Mouse (Mus musculus) bone marrow, adult 2 months (tissue): ENCODE results near the gene Ecd.

Experiments
- CTCF ChIP-seq: fragments of 200-500 bp; IDR thresholded peaks from 2 replicates; pipeline ENCODE4 v1.5.1; 2011; ENCODE audit warnings: low read length, control low read depth; ENCODE audit not compliant: control insufficient read depth, insufficient read depth
- POLR2A ChIP-seq: fragments of 200-500 bp; IDR thresholded peaks from 2 replicates; pipeline ENCODE4 v1.6.1; 2011; ENCODE audit warnings: low read depth, mild to moderate bottlenecking, control low read depth, low read length, borderline replicate concordance; ENCODE audit not compliant: control insufficient read depth

DNA sequence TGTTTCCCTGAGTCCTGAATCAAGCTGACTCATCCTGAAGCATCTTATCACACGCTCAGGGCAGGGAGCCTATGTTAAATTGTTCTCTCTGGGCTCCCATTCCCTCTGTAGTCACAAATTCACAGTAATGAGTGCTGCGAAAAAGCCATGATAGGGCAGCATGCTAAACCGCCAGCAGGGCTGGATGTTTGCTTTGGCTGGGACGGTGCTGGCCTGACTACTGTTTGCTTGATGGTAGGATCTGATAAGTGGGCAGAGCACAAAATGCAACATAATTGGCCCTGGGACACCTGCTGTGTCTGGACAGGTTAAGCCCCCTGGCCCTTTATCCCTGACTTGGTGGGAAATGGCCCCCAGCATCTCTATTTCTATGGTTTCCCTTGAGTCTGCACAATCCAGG is 56.5 kb downstream of the Ecd start:
- TF ChIP-seq CTCF (no peak), POLR2A (no peak)
